Mouse (Mus musculus) layer of hippocampus, postnatal 10 days (tissue): ENCODE data around the gene Brf1. TPM values are rescaled to one million over a fixed set of nuclear protein-coding genes. Genes with fewer than 3 reads are reported as not detected.

ENCODE experiments used
- DNase-seq, 2 experiments: peaks; one replicate each; pipeline ENCODE4 v3.0.0; 2021; ENCODE audit warnings: low spot score in 2 of 2
- total RNA-seq, 2 experiments: library from RNA; stranded (reverse); gene quantifications; 2 replicates each; pipeline ENCODE4 v1.2.3; 2021

Brf1 gene
- total RNA-seq, 2 experiments from 2014 or later, result 55.7 to 66.6 TPM

DNA sequence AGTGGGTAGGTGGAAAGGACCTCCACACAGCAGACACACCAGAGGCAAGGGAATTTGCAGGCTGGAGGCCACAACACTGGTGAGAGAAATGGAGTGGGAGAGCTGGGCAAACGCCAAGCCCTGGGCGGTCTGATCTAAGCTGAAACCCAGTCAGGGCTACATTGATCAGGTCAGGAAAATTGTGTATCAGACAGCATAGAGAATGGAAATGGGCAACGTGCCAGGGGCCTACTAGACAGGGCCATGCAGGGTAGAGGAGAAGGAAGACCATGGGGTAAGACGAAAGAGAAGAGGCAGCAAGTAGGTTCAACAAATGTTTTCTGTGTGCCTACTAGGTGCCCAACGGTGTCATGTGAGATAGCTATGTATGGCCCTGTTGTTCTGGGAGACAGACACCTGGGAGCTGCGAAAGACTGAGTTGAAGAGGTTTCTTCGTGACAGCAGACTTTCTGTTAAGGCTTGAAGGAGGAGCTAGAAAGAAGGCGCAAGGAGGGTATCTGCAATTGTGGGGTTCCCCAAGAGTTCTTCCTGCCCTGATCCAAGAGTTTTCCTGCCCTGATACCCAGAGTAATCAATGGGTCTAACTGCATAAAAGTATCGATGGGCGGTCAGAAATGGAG is 59.2 kb downstream of the Brf1 start:
- DNase-seq, result peak in 1 of 2 experiments; percentile 62

DNA sequence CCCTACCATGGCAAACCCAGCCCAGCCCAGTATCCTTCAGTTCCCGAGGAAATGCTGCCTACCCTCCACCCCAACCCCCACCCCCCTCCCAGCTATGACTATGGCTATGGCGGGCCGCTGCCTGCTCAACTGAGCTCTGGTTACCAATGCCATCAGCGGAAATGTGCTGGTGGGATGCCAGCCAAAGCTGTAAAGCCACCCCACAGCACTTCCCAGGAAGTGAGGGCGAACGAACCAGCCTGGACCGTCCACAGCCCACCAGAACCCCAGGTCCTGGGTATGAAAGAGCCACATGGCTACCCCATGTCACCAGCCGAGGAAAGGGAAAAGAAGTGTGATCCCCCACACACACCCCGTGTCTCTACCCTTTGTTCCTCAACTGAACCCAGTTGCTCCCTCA is 59.8 kb downstream of the Brf1 start:
- DNase-seq, result no peak

DNA sequence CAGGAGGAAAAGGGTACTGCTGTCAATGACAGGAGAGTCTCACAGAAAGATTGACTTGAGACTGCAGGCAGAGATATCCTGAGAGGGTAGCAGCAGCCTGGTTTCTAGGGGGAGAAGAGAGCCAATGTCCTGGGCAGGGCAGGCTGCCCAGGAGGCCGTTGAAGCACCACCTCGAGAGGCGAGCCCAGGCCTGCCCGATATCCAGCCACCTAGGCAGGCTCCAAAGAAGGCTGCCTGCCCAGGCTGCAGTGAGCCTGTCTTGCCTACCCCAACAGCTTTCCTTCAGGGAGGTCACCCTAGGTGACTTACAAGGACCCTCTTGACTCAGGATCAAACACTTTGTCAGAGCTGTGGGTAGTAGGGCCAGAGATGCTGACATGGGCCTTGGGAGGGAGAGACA is 60.3 kb downstream of the Brf1 start:
- no peak for DNase-seq

DNA sequence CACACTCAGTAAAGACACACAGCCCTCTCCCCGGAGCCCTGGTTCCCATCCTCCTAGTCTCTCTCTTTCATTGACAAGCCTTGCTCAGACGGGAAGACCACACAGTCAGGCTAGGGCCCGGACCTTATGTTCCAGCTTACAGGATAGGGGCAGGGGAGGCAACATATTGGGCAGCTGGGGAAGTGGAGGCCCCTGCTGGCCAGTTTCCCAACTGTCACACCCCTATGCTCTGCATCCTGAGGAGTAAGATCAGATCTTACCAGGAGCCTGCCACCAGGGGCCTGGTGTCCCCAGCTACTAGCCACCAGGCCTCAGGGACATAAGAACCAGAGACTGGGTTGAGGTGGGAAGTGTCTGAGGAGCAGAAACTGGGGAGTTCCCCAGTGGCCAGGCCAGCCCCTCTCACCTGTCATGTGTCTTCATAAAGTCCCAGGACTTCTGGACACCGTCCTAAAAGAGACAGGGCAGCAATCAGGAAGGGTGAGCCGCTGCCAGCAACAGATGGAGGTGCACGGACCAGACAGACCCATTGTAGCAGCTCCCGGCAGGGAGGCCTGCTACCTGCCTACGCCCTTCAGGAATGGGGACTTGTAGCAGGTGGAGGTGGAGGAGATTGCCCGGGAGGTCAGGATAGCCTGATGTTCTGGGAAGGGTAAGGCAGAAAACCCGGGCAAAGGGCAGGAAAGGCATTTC is 61.5 kb downstream of the Brf1 start:
- DNase-seq, result no peak

DNA sequence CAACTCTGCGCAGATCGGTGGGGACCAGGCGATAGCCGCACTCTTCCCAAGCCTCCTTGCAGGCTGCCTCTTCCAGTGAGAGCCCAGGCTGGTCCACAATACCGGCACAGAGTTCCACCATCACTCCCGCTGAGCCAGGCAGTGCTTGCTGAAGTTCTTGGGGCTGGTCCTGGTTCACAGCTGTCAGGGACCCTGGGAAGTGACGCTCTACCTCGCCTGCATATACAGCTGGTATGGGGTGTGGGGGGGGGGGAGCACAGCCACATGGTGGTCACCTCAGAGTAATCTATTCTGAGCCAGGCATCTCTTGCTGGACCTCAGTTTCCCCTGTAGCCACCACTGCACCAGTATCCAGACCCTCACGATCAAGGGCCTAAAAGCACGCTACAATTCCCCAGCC is 62.1 kb downstream of the Brf1 start:
- no peak for DNase-seq

DNA sequence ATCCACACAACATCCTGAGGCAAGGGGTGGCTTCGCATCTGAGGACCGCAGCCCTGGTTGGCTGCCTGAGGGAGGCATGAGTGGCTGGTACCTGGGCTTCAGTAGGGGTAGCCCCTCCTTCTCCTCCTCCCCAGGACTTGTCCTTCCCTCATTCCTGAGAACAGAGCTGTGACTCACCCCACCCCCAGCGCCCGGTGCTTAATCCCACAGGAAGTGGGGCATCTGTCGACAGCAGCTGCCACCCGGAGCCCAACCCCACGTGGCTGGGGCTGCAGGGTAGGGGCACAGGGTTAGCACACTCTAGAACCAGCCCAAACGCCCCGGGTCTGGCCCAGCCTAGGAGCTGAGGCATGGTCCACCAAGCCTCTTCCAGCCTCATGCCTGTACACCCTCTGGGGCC is 62.6 kb downstream of the Brf1 start:
- DNase-seq, result no peak

DNA sequence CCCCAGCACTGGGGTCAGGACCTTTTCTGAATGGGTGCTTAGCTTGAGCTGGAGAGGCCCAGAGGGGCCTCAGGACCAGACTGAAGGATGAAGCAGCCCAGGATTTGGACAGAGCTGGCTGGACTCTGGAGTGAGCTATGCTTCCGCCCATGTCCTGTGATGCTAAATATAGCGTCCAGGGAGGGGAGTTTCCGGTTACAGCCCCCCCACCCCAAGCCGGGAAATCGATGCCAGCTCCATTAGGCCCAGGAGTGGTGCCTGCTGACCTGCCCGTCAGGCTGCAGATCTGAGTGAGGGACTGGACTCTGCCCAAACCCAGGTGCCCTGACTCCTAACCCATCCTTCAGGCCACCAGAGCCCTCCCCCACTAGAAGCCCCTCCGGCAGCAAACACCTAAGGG is 67.9 kb downstream of the Brf1 start:
- DNase-seq, result no peak

DNA sequence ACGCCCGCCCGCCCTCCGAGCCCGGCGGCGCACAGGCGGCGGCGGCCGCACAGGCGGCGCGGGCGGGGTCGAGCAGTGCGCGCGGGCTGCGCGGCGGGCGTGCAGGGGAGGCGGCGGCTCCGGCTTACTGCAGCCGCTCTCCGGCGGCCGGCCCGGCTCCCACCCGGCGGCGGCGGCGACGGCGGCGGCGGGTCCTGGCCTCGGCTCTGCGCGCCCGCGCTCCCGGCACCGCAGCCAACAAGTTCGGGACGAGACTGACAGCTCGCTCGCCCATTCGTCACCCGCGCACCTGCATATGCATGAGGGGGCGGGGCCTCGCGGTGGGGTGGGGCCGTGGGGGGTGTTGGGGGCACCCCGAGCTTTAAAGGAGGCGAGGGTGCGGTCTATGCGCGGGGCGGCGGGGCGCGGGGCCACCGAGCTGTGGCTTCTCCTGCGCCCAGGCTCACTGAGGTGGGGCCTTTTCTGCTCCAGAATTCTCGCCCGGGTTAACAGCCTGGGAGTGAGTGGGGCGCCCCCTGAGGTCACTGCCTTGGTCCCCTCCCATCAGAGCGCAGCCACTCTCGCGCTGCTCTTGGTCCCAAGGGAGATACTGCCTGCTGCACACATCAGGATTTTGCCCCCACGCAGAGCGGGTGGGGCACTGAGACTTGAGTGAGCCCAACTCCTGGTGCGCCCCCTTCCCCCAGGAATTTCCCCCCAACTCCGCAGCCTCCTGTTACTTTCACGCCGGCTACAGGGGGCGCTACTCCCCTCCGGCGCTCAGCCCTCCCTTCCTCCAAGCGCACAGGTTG is 70.7 kb downstream of the Brf1 start, which contains the start of gene Jag2:
Jag2 (minus strand) TSS at position 215 of the 791 bp plus-strand sequence.
- peak; percentile 68 to 78 for DNase-seq

DNA sequence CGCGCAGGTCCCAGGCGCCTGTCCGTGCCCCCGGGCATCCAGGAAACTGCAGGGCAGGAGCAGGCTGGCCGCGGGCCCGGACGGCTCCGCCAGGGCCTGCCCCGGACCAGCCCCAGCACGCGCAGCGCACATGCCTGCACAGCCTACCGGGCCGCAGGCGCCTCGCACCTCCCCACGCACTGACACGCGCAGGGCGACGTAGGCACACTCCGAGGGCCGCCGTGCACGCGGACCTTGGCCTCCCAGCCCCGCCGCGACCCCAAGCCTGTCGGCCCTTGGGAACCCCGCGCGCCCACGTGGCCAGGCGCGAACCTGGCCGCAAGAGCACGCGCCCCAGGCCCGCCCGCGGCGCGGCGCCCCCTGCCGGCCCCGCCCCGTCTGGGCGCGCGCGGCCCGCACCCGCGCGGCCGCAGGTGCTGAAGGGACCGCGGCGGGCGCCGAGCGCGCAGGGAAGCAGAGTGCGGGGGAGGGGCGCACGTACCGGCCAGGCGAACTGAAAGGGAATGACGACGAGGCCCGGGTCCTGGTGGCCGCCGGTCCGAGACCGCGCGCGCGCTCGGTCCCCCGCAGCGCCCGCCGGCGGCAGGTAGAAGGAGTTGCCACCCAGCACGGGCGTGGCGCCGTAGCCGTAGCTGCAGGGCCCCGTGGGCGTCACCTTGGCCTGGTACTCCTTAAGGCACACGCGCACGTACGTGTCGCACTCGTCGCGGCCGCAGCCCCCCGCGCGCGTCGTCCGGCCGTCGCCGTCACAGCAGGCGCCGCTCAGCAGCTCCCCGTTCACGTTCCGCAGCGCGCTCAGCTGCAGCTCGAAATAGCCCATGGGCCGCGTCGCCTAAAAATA is 71.9 kb downstream of the Brf1 start:
- DNase-seq, result peak; percentile 53 to 65

DNA sequence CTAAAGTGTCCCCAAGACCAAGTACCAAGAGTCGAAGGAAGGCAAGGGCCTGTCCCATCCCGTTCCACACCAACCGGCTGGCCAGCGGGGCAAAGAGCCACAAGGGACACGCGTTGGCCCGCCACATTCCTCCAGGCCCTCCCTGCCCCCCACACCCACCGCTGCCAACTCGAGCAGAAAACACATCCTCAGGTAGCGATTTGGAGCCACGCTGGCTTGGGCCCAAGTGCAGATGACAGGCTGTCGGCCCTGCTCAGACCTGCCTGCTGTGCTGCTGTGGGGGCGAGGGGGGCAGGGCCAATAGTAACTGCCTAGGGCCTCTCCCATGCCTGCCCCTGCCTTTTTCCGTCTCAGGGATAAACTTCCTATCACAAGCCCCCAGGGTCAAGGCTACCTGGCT is 73.2 kb downstream of the Brf1 start:
- no peak for DNase-seq

DNA sequence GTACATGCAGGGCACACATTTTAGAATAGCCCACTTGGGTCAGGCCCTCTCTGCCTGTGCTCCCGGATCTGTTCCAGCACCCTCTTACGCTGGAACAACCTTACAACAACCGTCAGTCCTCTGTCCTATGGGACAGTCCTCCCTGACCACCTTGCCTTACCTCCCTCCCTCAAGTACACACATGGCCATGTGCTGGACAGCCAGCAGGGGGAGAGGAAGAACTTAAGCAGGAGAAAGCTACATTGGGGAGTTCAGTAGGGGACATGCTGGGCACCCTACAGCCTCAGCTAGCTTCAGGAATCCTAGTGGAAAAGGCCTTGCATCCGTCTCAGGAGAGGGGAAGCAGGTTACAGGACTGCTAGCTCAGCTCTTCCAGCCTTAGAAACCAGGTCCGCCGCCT is 74.6 kb downstream of the Brf1 start:
- no peak for DNase-seq

DNA sequence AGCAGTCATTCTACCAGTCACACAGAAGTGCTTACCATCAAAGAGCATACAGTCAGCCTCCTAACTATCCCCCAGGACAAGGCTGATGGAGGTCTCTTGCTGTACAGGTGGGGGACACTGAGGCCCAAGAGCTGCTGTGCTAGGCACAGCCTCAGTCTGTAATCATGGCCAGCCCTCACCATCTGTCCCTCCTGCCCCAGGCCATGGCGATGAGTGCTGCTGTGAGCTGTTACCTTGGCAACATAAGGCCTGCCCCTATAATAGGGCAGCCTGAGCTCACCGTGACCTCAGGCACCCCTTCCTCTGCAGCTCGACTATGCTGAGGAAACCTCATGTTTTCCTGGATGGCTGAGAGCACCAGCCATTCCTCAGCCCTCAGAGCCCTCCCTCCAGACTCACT is 78.0 kb downstream of the Brf1 start:
- no peak for DNase-seq

DNA sequence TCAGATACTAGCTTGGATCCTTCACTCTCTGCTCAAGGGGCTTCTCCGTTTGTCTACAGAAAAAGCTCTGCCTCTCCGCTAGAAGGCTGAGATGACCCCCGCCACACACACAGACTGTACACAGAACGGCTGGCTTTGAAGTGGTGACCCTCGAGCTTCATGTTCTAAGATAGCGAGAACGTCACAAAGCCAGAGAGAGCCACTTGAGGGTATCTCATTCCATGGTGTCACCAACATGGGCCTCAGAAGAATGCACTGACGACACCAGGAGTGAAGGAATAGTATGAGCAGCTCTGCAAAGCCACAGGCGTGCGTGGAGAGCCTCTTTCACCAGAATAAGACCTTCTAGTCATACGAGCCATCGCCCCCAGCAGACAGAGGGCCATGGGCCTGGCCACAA is 79.0 kb downstream of the Brf1 start:
- DNase-seq, result no peak

DNA sequence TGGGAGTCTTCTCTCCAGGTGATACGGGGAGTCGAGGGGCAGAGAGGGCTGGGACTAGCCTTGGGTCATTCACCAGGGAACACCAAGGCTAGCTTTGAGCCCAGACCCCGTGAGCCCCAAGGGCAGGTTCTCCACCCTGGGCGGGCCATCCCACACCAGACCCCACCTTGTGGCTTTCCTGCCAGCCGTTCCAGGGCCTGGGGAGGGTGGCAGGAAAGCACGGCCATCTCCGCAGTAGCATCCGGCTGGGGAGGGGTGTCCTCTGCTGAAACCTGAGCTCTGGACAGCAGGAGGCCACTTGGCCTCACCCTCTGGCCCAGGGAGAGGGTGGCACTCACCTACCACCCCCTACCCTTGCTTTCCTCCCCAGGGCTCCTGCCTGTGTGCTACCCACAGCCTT is 82.6 kb downstream of the Brf1 start:
- no peak for DNase-seq

DNA sequence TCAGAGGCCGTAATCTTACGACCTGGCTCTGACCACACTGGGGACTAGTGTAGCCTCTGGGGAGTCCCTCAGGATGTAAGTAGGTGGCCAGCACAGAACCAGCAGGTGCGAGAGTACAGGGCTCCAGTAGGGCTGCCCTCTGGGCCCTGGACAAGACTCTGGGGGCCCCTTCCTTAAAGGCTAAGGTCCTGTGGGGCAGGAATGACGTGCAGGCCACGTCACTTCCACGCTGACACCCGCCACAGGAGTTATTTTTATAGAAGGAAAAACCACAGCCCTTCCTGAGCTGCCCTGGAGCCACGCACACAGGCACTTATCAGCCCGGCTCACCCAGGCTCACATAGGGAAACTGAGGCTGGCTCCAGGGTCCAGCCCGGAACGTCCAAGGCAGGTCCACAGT is 83.0 kb downstream of the Brf1 start:
- no peak for DNase-seq

DNA sequence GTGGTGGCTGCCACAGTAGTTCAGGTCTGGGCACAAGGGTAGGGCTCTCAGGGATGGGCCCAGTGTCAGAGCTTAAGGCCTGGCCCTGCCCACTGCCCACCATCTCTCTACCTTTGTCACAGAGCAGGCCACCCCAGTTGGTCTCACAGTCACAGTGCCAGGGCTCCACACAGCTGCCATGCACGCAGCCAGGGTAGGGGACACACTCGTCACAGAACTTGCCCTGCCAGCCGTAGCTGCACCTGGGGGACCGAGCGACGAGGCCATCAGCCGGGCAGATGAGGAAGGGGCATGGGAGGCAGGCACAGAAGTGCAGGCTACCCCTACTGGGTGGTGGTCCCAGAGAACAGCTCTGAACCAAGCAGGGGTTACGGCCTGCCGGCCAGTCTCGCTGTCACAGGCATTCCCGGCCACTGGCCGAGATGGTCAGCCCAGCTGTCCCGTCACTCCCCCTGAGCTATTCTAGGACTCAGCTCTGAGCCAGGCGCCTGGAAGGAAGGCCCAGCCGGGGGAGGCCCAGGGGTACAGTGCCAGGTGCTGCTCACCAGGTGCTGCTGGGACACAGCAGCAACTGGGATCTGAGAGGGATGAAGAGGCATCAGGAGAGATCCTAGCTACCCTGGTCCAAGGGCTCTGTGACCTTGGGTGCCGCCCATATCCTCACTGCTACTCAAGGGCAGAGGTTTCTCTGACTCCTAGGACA is 83.7 kb downstream of the Brf1 start:
- DNase-seq, result no peak

DNA sequence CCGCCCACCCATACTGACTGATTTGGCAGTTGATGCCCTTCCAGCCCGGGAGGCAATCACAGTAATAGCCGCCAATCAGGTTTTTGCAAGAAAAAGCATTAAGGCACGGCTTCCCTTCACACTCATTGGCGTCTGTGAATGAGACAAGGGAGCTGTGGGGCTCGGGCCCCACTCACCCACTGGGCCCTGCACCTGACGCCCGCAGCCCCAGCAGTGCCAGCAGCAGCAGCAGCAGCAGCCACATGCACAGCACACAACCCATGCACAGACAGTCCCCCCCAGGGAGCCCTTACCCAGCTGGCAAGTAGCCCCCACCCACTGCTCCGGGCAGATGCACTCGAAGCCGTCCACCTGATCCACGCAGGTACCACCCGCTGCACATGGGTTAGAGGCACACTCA is 84.9 kb downstream of the Brf1 start:
- DNase-seq, result no peak

DNA sequence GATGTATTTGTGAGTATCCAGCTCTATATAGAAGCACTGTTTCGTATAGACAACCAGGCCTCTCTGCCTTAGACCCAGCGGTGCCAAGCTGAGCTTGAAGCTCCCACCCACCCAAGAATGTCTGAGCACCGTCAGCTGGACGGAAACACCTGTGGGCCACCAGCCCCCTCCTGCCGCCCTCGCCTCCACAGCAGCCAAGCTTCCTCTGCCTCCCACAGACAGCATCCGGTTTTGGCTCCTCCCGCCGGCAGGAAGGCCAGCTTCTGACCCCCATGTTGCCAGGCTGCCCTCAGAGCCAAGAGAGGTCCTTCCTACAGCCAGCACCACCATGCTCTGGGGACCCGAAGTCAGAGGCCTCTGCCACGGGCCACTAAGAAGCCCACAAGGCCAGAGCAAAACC is 86.0 kb downstream of the Brf1 start:
- DNase-seq, result no peak

DNA sequence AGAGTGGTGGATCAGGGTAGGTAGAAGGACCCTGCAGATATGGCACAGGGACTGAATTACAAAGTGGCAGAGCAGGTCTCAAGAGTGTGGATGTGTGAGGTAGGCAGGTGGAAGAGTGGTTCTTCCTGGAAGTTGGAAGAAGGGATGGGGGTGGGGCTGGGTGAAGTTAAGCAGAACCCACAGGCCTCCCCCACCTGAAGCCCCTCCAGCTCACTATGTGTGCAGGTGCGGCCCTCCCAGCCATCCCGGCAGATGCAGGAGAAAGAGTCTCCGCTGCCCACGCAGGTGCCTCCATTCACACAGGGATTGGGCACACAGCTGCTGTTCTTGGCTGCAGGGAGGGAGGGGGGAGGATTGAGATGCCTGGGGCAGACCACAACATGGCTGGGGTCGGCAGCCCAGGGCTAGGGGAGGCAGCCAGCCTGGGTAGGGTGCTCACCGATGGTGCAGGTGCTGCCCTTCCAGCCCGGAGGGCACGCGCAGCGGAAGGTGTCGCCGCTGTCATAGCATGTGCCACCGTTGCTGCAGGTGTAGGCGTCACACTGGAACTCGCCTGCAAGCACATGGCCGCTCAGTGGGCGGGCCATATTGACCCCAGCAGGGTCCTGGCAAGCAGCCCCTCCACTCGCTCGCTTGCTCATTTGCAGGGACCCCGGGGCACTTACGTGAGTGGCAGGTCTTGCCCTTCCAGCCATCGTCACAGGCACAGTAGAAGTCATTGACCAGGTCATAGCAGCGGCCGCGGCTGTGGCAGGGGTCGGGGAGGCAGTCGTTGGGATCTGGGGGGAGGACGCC is 87.4 kb downstream of the Brf1 start:
- no peak for DNase-seq

DNA sequence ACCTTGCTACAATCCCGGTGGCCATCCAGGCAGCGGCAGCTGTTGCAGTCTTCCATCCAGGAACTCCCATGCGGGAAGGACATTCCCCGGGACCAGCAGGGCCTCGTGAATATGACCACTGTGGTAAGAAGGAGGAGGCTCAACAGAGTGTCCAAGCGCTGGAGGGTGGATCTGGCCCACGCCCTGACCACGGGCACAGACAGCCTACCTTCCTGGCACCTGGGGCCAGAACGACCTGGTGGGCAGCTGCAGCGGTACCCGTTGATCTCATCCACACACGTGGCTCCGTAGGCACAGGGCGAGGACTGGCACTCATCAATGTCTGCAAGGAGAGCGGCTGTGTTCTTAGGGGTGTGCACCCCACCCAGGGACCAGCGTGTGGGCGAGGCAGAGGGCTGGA is 88.8 kb downstream of the Brf1 start:
- DNase-seq, result no peak
